Mouse (Mus musculus) natural killer cell, adult 2 months (primary cell): ENCODE measurements around the gene Pde7b.

Experiments
- DNase-seq, 2 experiments: peaks; one replicate each; pipeline ENCODE4 v3.0.0; 2022; ENCODE audit warnings: low spot score in 2 of 2

The Pde7b gene

DNA sequence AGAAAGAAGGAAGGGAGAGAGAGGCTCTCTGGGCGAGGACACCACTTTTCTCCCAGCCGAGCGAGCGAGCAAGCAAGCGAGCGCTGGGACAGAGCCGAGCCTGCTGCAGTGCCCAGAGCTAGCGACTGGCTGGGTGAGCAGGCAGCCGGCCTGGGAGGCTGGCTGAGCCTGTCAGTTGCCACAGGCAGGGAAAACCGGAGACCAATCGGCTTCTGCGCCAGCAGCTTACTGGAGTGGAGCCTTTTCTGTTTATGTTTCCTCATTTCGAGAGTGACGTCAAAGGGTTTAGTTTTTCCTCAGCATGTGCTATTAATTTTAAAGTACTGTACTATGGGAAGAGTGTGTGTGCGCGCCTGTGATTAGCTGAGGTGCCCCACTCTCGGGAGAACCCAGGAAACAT is at the start of gene Pde7b:
Pde7b (minus strand) TSS at position 173 of the 400 bp plus-strand sequence.
- peak; percentile 13 to 55 for DNase-seq

DNA sequence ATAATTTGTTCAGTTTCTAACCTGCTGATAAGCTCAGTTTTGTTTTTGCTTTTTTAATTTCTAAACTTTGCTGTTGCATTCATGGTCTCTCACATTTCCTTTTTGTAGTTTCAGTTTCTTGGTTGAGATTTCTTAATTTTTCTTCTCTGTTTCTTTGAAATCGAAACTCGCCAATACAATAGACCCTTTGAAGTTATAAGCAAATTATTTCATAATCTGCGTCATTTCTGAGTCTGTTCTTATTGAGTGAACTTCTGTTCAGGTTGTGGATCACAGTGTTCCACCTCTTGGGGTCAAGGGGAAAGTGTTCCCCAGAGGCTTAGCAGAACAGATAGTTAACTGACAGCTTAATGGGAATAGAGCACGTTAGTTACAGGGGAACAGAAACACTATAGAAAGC is 47.2 kb upstream of the Pde7b start:
- DNase-seq, result no peak

DNA sequence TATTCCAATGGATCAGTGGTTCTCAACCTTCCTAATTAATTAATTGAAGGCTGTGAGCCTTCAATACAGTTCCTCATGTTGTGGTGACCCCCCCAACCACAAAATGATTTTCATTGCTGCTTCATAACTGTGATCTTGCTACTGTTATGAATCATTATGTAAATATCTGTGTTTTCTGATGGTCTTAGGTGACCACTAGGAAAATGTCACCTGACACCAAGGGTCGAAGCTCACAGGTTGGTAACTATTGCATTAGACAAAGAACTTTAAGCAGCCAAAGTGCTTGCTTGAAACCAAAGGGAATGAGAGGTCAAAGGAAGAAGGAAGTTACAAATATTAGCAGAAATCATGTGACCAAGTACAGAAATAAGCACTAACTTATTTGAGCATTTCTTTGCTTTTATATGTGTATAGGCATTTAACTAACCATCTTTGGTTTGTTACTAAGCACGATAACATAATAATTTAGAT is 45.6 kb upstream of the Pde7b start:
- no peak for DNase-seq

DNA sequence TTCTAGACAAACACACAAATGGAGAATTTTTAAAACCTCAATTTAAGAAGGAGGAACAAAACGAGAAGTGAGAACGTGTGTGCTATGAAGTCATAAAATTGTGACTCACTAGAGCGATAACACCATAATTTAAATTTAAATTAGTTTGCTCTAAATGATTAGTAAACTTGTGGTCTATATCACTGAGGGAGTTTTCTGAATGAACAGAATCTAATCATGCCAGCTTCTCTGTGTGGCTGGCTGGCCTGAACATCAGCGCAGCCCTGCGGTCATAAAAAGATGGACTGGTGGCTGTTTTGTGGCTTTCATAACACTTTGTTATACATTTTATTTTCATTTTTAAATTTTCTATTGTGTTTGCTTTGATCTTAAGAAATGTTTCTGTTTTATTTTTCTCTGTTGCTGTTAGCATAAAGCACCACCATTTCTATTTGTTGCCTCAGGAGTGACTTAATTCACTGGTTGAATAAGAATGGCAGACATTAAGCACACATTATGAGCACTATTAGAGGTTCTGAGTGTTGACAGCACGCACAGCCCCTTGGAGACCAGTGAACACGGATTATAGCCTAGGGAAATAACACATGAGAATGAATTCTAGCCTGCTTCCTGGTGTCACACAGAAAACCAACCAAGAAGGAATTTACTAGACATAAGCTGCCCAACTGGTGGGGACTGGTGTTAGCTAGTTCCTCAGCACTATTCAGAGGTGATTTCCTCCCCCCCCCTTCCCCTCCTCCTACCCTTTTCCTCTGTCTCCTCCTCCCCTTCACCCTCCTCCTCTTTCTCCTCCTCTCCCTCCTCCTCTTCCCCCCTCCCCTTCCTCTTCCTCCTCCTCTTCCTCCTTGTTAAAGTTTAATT is 44.9 kb upstream of the Pde7b start:
- DNase-seq, result no peak

DNA sequence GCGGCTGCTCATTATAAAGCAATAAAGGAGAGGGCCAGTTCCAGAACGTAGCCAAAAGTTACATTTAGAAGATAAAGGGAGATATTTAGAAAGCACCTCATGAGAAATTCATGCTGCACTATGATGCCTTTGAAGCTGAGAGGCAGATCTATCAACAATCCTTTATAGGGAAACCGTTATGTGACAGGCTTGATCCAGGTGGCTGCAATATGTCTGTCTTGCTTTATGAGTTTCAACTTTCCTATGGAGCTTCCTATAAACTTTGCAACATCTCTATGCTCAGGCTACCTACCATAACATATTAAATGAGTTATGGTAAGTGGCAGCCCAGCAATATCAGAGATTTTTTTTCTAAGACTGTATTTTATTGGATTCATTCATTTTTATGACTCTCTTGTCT is 39.5 kb upstream of the Pde7b start:
- DNase-seq, result no peak

DNA sequence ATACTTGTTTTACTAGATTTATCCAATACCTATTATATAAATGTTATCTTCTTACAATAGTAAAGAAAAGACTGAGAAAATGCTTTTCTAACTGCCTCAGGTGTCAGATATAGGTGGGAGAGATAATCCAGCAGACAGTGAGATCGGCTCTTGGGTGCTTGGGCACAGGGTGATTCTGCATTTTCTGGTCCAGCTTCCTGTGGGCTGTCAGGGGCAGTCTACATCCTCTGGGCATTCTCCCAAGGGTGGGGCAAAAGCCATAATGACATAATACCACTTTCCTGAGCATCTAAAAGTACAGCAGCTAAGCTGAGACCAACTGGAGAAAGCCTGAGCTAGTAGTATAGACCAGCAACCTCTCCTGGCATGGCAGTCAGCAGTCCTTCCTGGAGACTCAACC is 34.1 kb upstream of the Pde7b start:
- no peak for DNase-seq

DNA sequence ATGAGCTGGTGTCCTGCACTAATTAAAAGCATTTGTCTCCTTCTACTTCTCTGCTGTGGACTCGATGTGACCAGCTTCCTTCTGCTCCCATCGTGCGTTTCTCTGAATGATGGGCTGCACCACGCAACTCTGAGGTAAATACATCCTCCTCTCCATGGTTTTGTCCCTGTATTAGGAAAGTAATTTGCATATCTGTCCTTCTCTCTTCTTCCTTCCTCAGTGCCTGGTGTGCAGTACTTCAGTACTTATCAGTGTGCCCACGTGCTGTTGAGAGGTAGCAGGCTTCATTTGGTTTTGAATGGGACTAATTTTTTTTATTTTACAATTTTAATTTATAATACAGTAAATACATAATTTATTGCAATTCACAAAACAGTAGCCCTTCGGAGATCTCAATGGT is 33.4 kb upstream of the Pde7b start:
- no peak for DNase-seq

DNA sequence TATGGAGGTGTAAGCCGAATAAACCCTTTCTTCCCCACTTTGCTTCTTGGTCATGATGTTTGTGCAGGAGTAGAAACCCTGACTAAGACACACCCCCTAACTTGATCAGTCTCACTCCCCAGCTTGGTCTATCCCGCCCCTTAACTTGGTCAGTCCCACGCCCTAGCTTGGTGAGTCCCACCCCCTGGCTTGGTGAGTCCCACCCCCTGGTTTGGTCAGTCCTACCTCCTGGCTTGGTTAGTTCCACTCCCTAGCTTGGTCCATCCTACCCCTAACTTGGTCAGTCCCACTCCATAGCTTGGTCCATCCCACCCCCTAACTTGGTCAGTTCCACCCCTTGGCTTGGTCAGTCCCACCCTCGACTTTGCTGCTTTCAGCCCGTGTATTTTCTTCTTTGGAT is 31.3 kb upstream of the Pde7b start:
- no peak for DNase-seq

DNA sequence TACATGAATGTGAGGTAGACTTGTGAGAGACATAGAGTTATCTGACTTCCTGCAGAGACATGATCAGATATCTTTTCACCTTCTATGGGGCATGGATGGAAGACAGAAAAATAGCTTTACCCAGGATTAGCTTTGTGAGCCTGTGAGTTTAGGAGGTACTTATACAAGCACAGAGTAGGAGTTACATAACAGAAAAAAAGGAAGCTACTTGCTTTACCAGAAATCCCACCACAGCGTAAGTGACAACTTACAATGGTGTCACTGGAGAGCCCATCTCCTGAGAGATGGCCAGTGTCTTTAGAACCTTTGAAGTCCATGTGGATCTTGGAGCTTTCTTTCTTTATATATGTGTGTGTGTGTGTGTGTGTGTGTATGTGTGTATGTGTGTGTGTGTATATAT is 28.0 kb upstream of the Pde7b start:
- DNase-seq, result no peak

DNA sequence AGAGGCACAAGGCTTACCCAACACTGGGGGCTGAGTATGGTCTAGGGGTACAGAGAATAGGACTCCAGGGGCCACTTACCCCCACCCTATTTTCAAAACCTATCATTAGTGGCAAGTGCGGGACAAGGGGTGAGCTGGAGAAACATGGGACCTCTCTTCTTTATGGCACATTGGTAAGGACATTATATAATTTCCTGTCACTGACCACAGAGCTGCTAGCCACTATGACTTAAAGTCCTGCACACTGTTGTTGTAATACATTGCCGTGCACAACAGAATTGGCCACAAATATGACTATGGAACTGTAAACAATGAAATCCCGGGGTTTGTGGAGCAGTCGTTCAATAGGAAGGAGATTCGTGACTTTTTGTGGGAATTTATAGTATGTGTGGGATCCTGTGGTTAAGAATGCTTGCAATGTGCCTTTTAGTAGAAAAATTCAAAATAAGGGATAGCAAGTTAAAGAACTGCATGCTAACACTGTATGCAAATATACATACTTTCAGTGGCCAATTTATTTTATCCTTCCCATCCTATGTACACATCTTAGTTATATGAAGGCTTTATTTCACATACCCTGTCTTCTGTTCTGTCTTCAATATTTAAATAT is 25.9 kb upstream of the Pde7b start:
- no peak for DNase-seq

DNA sequence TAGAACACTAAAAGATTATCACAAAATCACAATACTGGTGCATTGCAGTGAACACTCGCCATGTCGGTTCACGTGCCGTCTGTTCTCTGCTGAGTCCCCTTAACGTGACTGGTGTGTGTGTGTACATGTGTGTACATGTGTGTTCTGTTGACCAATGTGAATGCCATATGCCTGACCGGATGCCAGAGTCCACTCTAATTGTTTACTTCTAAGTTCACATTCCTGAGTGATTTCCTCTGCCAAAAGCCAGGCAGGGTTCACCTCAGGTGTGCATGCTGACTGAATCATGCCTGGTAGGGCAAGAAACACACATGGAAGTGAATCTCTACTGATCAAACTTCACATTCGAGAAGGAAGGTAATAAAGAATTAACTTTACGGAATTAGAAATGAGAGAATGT is 24.1 kb upstream of the Pde7b start:
- DNase-seq, result no peak

DNA sequence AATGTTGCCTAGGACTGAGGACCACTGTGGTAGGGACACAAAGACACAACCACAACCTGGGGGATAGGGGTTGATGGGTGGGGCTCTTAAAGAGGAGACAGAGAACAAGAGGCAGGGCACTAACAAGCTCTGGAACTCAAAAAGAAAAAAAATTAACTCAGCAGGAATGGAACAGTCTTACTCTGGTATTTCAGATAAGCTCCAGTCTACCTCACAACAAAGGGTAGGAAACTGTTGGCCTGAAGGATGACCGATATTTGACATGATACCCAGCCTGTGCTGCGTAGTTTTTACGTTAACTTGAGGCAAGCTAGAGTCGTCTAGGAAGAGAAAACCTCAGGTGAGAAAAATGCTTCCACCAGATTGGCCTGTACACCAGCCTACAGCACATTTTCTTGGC is 22.4 kb upstream of the Pde7b start:
- DNase-seq, result no peak

DNA sequence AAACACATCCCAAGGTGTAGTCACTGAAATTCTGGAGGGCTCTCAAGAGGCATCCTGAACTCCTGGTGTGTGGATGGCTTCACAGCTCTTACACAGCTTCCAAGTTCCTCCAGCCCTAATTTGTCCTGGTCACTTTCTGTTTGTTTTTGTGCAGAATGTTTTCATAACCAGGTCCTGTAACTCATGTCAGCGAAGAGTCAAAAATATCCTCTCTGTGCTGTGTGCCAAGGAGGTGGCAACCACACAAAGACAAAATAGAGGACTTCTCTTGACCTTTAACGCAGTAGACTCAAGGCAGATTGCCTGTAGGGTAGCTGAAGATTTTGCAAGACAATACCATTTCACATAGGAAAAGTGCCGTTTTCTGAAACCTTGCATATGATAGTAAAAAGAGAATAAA is 14.9 kb upstream of the Pde7b start:
- DNase-seq, result no peak

DNA sequence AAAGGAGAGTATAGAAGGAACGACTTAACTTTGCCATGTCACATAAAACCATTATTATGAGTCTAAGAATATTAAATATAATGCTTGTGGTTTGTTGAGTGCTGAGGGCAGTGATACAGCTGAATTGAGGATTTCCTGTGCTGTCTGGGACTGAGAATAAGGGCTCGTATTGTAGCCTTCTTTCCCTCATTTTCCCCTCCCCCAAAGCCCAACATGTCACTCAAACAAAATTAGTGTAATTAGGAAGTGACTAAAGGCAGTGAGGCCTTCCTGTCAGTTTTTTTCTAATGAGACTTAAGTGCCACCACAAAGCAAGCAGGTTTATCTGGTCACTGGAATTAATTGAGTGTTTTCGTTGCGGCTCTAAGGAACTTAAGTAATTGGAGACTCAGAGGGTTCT is 12.3 kb upstream of the Pde7b start:
- no peak for DNase-seq

DNA sequence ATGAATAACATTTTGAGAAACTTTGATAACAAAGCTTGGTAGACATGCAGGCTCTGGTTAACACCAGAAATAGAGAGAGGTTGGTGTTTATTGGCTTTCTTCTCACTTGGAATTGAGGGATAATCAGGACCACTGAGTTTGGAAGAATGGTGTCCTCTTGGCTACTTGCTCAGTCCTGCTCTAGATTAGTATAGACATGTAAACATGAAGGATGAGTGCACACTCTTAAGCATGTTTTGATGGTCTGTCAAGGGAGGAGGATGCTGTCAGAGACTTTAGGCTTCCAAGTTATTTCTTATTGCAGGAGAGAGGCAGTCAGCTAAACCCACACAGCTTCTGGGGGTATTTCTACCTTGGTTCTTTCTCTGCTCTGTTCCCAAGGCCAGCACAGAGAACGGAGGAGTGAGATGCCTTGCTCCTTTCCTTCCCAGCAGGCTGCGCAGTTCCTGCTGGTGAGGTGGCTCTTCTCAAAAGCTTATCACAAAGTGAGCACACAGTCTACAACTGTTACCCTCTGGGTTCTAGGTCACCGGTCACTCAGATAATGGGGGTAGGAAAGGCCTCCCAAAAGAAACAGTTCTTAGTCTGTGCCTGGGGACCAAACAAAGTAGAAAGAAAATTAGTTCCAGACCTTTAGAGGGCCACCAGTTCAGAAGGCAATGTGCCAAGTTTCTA is 11.0 kb upstream of the Pde7b start:
- DNase-seq, result no peak

DNA sequence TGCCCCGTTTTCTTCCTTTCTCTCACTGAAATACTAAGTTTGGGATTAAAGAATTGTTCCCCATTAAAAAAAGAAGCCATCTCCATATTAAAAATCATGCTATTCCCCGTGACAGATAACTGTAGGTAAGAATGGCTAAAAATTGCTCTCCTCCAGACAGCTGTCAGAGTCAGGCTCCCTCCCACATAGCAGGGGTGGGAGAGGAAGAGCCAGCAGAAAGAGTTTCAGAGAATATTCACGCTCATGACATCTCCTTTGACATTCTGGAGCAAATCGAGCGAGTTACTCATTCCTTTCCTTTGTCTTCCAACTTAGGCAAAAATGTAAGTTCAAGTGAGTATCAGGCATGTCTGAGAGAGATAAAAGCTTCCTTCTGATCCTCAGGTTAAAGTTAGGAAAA is 8.7 kb upstream of the Pde7b start:
- DNase-seq, result no peak

DNA sequence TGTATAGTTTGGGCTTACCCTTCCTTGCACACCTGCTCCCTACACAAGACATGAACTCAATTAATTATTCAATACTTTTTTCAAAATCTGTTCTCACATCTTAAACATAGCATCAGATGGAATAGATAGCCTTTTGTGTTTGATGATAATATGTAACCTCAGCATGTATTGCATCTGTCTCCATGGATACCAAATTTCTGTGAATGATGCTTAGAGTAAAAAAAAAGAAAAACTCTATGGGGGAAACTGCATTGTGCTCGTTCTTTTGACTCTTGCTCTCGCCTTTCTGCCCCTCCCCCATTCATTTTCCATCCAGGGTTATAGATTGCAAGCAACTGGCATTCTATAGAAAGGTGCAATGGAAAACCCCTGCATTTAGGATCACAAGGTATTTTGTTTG is 7.3 kb upstream of the Pde7b start:
- no peak for DNase-seq

DNA sequence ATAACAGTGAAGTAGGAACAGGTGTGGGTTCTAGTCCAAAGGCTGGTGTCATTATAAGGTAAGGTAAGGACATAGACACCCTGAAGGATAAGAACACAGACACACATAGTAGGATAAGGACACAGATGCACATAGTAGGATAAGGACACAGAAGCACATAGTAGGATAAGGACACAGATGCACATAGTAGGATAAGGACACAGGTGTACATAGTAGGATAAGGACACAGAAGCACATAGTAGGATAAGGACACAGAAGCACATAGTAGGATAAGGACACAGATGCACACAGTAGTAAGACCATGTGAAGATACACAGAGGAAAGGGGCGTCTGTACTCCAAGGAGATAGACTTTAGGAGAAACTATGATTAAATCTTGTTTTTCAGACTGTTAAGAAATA is 5.2 kb upstream of the Pde7b start:
- DNase-seq, result no peak

DNA sequence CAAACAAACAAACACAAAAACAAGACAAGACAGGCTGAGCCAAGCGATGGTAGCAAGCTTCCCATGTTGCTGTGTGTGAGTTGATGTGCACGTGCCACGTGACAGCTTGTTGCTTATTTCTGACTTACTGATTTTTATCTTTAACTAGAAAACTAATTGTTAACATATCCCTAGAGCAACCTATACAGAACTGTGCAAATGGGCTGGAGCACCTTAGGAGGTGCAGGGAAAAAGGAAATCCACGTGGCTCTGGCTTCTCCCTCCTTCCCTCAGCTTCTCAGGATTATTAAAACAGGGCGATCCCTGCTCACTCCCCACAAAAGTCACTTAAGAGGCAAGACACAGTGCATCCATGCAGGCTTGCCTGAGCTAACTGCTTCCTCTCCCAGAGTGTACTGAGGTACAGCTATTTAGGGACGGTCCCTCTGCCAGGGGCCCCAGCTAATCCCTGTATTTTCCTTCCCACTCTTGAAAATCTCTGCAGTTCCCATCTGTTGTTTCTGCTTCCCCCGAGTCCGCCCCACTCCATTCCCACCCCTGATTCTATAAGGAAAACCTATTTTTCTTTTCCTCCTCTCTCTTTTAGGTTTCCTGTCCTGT is 606 bp upstream of the Pde7b start:
- DNase-seq, result no peak

DNA sequence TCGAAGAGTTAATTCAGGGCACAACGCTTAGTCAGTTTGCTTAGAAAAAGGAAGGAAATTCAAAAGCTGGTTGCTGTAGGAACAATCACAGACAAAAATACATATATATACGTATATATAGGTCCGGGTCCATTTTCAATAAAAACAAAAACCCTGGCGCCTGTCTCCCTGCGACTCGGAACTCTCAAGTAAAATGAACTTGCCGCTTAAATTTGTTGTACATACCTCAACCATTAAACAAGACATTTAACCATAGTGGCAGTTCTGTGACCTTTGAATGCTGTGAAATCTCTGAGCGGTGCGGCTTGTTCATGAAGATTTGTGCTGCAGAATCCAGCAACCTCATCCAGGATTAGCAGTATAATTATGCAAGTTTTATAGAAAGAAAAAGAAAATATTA is 427 bp downstream of the Pde7b start:
- peak in 1 of 2 experiments; percentile 3 for DNase-seq

DNA sequence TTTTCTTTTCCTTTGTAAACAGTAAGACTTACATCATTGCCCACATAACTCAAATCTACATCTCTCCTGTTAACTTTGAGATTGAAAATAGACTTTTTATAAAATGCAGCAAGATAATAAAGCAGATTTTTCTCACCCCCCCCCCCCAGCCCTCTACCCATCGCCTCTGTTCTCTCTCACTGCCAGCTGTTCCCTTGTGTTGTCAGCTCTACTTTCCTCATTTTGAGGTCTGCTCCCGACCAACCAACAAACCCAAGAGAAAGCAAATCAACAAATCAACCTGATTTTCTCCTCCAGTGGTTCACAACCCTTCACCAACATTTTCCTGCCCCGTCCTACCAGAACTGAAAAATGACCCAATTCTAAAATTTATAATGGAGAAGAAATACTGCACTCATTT is 916 bp downstream of the Pde7b start:
- no peak for DNase-seq

DNA sequence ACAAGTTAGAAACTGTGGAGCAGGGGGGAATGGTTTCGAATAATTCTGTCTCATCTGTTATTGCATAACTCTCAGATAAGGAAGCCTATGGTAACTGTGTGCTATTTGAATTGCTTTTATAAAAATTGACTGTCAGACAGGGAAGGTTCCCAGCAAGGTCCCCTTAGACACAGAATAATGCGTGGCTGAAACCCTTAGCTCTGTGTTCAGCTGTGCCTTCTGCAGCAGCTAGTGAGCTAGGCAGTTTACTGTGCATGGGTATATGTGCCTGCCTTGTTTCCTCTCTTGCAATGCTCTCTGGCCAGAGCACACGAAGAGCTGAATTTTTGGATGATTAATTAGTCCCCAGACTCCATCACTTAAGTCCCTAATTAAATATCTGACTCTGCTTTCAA is 1.4 kb downstream of the Pde7b start:
- DNase-seq, result no peak
